Mouse (Mus musculus): Measurements from ENCODE around the gene Ltbr.

DNA sequence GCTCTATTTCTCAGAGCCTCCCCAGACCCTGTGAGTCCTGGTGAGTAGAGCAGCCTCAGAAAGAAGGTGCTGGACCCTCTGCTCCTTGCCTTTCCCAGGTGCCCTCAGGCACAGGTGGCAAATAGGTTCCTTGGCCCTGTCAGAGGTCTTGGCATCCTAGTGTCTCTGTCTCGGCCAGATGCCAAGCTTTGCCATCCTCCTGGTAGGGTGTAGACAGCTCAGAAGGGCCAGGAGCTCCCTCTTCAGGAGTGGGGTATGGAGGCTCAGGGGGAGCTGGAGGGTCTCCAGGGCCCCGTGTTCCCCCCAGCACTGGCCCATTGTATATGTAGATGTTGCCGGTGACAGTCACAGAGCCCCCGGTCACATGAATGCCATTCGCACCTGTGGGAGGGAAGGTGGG lies 6.6 kb downstream of the Ltbr start:
- TF ChIP-seq CTCF (IDR thresholded peaks at IDR 0.05 in 2 of 3, conservative IDR thresholded peaks at IDR 0.05 in 1 of 3; ENCODE audit: control insufficient read depth in 1 of 3, insufficient read depth in 1 of 3, low read depth in 2 of 3, low read length in 3 of 3, poor library complexity in 1 of 3, severe bottlenecking in 1 of 3) (no peak), MAX (IDR thresholded peaks at IDR 0.05; ENCODE audit: low read length) (no peak)
